Mouse (Mus musculus) T-cell, adult 2 months (primary cell): ENCODE data around the gene Dscam.

Source experiments
- DNase-seq: peaks from one replicate; pipeline ENCODE4 v3.0.0; 2022; ENCODE audit warnings: low spot score

Dscam gene

DNA sequence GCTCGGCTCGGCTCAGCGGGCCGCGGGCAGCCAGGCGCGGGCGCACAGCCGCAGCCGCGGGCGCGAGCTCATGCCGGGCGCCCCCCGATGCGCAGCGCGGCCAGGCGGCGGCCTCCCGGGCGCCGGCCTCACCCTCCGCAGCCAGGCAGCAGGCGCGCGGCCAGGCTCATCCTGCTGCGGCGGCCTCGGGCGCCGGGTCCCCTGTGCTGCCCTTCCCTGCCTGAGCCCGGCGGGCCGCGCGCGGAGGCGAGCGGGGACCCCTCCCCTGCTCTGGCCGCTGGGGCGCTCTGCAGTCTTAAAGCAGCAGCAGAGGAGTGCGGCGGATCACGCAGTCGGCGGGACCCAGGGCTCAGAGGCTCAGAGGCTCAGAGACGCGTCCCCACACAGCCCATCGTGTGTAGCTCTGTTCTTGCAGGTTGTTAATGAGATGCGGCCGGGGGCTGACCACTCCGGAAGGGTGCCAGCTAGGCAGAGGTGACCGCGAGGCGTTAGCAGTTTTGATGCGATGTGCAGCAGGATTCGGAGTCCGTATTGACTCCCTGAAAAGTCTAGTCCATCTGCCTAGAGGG, at the start of gene Dscam:
TSS of gene Dscam (minus strand) at position 240 of the 569 bp plus-strand sequence.
- DNase-seq = no peak

DNA sequence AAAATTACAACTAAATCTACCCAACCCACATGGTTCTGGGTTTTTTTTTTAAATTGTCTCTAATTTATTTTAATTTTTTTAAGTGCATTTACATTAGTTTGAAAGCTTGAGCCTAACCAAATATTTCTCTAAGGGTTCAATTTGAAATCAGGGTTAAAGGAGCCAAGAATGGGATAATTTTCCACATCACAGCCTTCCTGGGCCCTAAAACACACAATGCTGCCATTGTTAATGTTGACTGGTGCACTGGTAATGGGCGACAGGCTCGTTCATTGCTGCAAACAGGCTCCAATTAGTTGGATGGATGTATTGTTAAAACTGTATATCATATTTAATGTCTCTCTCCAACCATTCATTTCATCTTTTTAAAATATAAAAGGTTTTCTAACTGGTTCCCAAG, 48.8 kb upstream of the Dscam start:
- no peak for DNase-seq

DNA sequence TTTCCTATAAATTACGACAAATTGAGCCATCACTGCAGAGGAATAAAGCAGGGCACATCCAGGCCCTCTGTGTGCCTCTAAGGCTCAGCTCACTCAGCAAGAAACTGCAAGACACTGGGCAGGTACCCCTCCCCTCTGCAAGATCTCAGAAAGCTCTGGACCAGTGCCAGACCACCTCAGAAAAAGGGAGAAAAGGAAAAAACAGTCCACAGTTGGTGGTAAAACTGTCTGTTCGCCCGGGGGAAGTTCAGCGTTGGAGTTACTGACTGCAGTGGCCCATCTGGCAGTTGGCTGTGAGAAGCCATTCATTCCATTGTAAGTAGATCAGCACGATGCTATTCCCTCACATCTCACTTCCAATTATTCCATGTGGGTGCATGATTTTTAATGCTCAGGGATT, 39.4 kb upstream of the Dscam start:
- DNase-seq = no peak

DNA sequence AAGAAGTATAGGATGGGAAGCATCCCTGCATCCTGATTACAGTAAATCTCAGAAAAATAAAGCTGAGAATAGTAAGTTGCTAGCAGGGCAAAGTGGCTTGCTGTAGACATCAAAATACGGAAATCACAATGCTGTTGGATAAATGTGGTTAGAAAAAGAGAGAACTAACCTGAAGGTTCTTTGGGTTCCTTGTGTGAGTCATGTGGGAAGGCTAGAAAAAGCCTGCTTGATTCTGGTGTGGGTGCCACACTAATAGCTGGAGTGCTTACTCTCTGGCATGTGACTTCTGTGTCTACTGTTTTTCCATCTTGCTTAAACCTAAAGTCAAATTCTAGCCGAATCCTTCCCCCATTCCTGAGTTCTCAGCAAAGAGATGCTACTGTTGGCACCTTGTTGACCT, 37.7 kb upstream of the Dscam start:
- DNase-seq = no peak

DNA sequence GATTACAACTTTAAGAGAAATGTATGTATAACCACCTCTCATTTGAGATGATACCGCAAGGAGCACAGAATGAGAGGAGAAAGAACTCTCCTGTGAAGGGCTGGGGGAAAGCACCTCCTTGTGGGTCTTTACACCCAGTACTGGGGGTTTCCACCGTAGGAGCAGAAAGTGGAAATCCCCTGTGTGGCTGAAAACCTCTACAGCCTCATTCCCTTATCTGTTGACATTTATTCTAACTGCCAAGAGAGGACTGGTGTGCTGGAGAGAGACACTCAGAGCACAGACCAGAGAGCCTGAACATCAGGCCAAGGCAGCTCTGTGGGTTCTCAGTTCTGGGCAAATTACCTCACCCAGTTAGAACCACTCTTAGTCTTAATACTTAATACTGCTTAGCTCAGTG, 33.5 kb upstream of the Dscam start:
- peak; percentile 24 for DNase-seq

DNA sequence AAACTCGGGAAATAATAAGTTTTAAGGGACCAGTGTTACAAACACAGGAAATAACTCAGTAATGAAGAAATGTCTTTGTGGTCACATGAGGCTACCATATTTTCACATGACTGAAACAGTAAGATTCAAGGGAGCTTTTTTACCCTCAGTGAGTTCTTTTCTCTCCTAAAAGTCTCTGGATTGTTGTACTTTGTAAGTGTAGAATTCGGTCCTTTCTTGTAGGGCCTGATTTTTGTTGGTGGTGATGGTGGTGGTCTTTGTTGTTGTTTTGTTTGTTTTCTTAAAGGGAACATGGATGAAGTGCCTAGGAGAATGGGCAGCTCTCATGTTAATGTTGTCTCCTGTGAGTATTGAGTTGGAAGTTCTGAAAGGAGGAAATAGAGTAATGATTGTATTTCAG, 33.0 kb upstream of the Dscam start:
- no peak for DNase-seq

DNA sequence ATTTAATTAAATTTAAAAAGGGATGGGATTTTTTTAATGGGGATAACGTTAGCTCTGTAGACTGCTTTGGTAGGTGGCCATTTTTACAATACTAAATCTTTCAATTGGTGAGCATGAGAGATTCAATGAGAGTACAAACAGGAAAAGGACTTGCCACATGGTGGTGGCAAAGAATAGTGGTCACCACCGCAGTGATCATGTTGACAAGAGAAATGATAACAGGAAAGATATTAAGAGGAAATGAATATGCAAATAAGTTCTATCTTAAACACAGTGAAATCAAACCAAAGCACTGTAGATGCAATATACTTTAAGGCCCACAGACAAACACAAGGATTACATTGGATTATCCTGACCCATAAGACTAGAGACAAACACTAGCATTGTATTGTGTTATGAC, 24.1 kb upstream of the Dscam start:
- no peak for DNase-seq

DNA sequence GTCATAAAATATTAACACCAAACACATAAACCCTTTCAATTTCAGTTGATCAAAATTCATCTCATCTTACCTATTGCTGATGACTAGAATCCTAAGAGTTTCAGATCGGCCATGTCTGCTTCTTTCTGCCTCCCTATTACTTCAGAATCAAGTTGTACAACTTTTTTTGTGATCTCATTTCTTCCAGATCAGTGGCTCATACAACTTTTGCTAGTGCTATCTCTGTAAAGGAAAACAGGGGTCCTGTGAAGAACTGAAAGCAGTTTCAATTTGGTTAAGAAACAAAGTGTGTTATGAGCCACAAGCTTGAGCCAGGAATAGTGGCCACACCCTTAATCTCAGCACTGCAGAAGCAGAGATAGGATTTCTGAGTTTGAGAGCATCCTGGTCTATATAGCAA, 23.6 kb upstream of the Dscam start:
- DNase-seq = no peak

DNA sequence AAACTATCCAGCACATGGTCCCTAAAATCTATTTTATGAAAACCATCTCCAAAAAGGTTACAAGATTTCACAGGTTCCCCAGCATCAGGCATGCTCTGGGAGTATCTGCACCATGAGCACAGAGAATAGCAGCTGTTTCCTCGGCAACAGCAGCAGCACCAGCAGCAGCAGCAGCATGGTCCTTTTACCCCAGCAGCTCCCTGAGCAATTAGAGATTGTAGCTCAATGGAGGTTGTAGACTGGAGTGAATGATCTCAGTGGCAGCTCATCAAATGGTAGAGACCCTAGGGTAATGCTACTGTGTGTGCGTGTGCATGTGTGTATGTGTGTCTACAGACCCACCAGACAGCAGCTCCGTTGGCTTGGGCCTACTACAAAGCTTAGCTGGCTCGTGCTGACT, 21.7 kb upstream of the Dscam start:
- no peak for DNase-seq

DNA sequence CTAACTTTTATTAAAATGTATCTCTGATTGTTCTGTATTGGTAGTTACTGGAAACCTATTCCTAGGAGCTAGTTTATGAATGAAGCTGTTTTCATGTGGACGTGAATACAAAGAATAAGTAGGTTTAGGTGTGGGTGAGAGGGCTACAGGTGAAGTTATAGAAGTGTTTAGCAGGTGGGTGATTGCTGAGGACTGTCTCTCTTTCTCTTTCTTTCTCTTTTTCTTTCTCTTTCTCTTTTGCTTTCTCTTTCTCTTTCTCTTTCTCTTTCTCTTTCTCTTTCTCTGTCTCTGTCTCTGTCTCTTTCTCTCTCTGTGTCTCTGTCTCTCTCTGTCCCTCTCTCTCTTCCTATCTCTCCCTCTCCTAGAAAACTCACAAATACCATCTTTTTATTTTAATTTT, 20.1 kb upstream of the Dscam start:
- no peak for DNase-seq

DNA sequence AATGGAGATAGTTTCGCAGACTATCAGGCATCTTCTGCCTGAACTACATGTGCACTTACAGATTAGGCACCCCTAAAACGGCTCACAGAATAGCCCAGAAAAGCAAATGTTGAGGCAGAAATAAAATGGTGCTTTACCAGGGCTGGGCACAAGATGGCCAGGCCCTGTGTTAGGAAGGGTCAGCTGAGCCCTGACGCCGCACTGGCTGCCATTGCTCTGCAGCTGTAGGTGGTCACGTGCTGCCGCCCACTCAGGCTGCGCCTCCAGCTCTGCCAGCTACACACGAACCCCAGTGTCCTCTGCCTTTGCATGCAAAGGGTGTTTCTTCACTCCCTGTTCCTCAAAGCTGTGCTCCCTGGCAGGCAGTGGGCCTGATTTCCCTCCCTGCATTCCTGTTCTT, 948 bp upstream of the Dscam start:
- no peak for DNase-seq

DNA sequence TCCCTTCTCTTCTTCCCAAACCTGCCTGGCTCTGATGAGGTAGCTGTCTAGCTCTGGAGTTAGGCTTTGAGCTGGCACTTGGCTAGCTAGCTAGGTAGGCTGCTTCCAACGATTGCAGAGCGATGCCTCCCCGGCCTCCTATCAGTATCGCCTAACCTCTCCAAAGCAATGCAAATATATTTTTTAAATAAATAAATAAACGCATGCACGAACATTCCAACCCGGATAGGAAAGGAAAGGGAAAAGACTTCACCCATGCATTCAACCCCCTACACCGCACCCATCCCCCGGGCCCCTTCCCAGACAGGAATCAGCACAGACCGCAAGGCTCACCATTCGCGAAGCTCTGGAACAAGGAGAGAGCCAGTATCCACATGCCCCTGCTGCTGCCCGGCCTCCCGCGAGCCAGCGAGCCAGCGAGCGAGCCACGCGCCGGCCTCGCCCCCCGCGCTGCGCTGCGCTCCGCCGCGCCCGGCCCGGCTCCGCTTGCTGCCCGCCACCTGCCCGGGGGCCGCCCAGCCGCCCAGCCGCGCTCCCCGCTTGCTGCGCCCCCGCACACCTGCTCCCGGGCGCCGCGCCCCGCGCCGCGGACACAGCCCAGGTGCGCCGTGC, 545 bp downstream of the Dscam start:
- no peak for DNase-seq

DNA sequence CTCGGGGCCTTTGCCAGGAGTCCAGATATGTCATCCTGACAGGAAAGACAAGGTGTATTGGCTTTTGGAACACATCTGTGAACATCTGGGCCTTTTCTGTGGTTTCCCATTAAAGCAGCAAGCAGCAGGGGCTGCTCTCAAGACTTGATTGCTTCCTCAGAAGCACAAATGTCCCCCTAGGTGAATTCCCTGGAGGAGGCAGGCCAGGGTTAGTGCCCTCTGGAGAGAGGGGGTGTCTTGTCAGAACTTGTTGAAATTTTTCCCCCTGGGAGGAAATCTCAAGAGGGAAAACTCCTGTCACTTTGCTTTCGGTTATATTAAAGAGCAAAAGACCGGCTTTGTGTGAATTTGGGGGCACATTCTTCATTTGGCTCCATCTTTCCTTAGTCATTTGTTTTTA, 1.9 kb downstream of the Dscam start:
- DNase-seq = no peak

DNA sequence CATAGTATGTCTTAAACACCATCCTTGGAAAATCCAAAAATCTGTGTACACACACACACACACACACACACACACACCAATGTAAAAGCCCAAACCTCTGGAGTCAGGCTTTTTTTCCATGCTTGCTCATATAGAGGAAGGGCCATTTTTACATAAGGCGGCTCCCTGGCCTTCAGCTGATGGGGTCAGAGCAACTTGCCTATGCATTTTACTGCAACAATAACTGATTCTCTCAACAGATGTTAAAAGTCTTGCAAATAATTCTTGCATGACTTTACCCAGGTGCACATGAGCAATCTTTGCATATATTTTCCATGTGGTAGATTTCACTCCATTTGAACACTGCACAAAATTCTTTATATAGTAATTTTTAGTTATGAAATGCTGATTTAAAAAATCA, 2.5 kb downstream of the Dscam start:
- no peak for DNase-seq

DNA sequence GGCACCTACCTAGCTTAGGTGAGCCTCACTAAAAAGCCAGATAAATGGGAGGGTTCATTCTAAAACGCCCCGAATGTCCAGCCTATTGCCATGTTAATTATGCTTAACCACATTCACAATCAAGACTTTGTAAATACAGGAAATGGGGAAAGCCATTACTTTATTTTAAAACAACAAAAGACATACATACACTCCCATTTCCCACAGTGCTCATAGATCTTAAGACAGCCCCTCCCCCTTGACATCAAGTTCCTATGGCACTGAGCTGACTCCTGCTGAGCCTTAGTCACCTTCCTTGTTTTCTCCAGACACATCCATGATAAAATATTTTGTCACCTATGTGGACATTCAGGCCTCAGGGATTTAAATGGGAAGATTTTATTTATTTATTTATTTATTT, 4.4 kb downstream of the Dscam start:
- no peak for DNase-seq

DNA sequence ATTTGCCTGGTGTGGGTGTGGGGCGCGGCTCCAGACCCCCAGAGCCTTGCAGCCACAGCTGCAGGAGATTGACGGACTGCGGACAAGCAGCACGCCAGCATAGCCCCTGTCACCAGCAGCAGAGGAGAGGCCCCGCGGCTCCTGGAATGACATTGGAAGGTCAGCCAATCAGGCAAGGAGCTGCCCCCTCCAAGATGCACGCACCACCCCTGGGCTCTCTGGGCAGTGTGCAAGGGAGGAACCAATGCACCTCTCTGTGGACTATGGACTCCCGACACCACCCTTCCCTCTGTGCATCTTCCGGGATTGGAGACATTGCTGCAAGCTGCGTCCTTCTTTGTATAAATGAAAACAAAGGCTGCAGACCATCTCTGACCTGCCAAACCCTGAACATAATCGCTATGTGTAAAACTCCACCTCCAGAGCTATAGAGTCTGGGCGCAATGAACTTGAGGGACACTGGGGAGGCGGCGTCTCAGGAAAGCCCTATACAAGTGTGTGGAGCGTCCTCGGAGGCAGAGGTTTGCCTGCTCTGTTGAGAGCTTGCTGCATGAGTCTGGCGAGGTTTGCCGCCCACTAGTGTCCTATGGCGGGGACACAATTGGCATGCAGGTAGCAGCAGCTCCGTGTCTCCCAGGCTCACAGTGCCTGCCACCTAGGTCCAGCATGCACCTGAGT, 5.0 kb downstream of the Dscam start:
- peak; percentile 5 for DNase-seq

DNA sequence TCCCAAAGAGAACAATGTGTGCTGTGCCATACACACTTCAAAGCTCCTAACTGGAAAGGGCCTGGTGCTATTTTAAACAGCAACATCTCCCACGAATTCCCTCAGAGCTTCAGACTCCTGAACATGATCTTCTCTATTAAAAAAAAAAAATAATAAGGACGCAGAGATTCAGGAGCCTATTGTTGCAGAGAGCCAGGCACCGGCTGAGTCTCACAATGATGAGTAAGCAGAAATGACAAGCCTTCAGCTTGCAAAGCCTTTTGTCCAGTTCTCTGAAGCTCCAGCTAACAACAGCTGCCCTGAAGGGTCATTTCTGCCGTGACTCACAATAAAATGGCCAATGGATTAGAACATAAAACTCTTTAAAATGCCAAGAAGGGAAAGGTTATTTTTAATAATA, 12.3 kb downstream of the Dscam start:
- no peak for DNase-seq

DNA sequence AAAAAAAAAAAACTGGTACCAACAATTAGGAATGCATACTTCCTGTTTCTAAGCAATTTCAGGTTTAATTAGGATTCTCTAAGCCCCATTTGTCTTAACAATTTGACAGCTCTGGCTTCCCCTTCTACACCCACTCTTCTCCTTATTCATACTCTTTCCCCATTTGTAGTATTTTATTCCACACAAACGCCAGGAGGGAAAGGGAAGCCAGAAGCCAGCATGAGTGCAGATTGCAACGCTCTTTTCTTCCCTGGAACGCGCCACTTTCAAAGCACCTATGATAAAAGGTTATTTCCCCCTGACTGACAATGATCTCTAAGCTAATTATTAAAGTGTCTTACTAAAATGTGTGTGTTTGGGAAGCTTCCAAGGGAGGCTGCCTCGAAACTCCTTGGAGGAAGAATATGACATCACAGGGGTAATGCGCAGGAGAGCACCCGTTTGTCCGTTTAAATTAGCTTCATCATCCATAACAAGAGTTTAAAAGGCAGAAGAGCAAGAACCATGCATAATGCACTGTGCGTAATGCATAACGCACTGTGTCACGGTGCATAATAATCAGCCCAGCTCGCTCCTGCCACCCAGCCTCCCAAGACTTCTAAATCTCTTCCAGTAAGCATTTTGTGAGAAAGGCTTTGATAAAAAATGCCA, 25.9 kb downstream of the Dscam start:
- no peak for DNase-seq

DNA sequence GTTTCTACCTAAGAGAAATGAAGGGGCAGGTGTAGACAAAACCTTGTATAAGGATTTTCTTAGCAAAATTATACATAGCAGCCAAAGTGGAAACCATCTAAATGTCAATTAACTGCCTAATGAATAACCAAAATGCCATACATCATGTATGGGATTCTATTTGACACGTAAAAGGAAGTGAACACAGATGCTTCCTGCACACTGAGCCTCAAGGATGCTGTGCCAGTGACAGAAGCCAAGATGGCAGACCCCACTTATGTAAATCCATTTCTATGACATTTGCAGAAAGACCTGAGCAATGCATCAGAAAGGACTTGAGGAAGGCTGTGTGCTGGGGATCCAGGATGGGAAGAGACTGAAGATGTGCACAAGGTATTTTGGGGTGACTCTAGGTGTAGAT, 28.6 kb downstream of the Dscam start:
- DNase-seq = no peak

DNA sequence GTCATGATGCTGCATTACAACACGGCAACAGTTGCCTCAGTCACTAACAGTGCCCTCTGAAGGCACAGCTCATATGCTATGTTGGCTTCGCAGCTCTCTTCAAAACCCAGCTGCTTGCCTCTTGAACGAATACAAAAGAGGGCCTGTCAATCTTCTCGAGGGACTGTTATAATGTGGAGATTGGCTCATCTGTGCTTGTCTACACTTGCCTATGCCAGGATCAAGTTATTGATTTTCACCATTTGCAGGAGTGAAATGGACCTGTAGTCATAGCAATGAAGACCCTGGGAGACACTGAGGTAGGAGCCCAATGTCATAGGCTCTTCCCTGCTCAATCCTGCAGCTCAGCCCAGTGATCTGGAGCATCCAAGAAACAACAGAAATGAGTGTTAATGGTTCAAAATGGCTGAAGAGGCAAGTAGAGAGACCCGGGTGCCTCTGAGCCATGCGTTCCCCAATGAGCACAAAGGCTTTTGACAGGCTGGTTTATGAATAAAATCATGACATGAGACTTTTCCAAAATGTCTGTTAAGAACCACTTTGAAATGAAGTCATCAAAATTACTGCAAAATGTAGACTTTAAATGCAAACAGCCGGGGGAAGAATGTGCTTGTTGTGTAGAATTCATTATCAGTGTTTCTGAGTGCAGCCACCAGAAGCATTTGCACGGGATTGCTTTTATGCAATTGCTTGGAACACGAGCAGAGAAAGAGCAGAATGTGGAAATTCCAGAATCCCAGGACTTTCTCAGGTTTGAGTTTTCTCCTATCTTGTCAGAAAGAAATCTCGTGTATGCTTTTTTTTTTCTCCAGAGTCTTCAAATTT, 35.3 kb downstream of the Dscam start:
- DNase-seq = no peak

DNA sequence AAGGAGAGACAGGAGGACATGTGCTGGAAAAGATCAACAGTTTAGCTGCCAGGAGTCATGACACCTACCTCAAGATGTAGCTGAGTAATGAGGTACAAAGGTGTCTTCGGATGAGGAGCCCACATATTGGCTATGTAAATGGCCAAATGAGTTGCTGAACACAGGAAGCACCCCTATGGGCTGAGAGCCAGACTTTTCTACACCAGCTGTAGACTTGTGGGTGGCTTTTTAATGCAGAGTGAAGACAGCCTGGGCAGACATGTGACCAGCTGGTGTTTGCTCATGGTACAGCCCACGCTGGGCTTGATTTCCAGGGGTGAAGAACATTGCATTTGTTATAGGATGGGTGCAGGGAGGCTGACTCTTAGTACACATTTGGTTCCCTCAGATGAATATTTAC, 43.3 kb downstream of the Dscam start:
- no peak for DNase-seq

DNA sequence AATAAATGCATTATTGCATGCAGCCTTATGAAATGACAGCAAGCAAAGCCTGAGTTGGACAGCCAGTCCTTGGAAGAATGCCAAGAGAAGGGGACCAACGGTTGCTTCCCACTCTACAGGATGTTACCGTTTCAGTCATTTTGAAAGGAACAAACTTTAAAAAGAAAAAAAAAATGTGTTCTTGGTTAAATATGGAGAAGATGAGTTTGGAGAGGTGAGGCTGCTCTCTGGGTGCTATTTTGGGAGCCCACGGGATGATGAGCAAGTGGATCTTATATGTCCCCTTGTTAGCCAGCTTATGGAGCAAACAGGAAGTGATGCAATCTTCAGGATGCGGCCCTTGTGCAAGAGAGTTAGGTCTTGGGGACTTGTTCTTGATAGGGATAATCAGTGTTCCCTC, 60.5 kb downstream of the Dscam start:
- no peak for DNase-seq

DNA sequence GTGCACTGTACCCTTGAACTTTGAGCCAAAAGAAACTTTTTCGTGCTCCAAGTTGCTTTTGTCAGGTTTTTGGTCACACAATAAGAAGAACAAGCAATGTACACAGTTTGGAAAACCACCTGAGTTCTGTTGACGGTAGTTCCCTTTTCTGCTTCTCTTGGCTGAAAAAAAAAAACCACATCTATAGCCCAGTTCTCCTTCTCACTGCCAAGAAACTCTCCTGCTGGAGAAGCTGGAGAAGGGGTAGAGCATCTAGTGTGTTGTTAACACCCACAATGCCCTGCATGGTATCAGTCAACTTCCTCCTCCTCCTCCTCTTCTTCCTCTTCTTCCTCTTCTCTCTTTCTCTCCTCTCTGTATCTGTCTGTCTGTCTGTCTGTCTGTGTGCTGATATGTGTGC, 65.3 kb downstream of the Dscam start:
- DNase-seq = no peak
